Mouse (Mus musculus) bone marrow, adult 2 months (tissue): ENCODE measurements at regions not wholly inside any gene's neighbourhood (a gene's known extent, or its start where the extent isn't known, plus 50 kb on each side); places are given as distances from the start of the nearest gene placed in this dataset.

Experiments
- CTCF ChIP-seq: fragments of 200-500 bp; IDR thresholded peaks from 2 replicates; pipeline ENCODE4 v1.5.1; 2011; ENCODE audit warnings: low read length, control low read depth; ENCODE audit not compliant: control insufficient read depth, insufficient read depth
- POLR2A ChIP-seq: fragments of 200-500 bp; IDR thresholded peaks from 2 replicates; pipeline ENCODE4 v1.6.1; 2011; ENCODE audit warnings: low read depth, mild to moderate bottlenecking, control low read depth, low read length, borderline replicate concordance; ENCODE audit not compliant: control insufficient read depth

GRCm38 (mm10) chr12:26939831-26940230 lies 402.5 kb downstream of the Sox11 start:
- TF ChIP-seq CTCF (no peak), POLR2A (no peak)
